Mouse (Mus musculus): ENCODE measurements around the gene Kazald1. TPM values are rescaled to one million over a fixed set of nuclear protein-coding genes. Genes with fewer than 3 reads are reported as not detected.
"Not testable (repeated sequence)": the region's sequence is repeated elsewhere in the genome, so short reads cannot be mapped to it uniquely, and the experiment has no call there.

Gene Kazald1
- total RNA-seq (2021) = 1 to 10 TPM; 4.9 to 7.0 TPM
- long read RNA-seq, experiment 1, transcript Kazald1-201 (5 exons, 1,380 nt) = major isoform, 7 of 12 reads
- long read RNA-seq, experiment 1, partial matches to known transcripts = 2 of 12 reads
- long read RNA-seq, experiment 1, other reads (novel, unspliced or antisense) = 3 of 12 reads
- long read RNA-seq, experiment 2, transcript Kazald1-201 (5 exons, 1,380 nt) = major isoform, 8 of 10 reads
- long read RNA-seq, experiment 2, partial matches to known transcripts = 2 of 10 reads
- long read RNA-seq, experiment 2, other reads (novel, unspliced or antisense) = 0 of 10 reads

- intact Hi-C loops (cut with DNase I) = loop anchor here (2.0 to 5.0 kb wide), 2 partner anchors 14 to 88 kb away; no protein-coding TSS in a partner anchor
- DNase-seq = peak; percentile 96 to 97
These were observed at the start of gene Kazald1 for GRCm38 (mm10) chr19:45074580-45075322. Gene Kazald1, plus strand, starts transcription at chr19:45075241.

- no peak for DNase-seq
- intact Hi-C loops (cut with DNase I) = no loop called here
These were observed 49.0 kb upstream of the Kazald1 start for GRCm38 (mm10) chr19:45025937-45026568.

- intact Hi-C loops (cut with DNase I) = no loop called here
- no peak for DNase-seq
These were observed 47.9 kb upstream of the Kazald1 start for GRCm38 (mm10) chr19:45026958-45027670.

GRCm38 (mm10) chr19:45027848-45028247, 47.2 kb upstream of the Kazald1 start:
- DNase-seq = no peak
- intact Hi-C loops (cut with DNase I) = no loop called here

- DNase-seq = no peak
- intact Hi-C loops (cut with DNase I) = no loop called here
These were observed 46.3 kb upstream of the Kazald1 start for GRCm38 (mm10) chr19:45028746-45029145.

GRCm38 (mm10) chr19:45029571-45029970, 45.5 kb upstream of the Kazald1 start:
- no peak for DNase-seq
- intact Hi-C loops (cut with DNase I) = no loop called here

GRCm38 (mm10) chr19:45030111-45030510, 44.9 kb upstream of the Kazald1 start:
- DNase-seq = peak; percentile 76 to 80
- intact Hi-C loops (cut with DNase I) = no loop called here

GRCm38 (mm10) chr19:45030746-45031693, 44.0 kb upstream of the Kazald1 start:
- DNase-seq = peak; percentile 81 to 88
- intact Hi-C loops (cut with DNase I) = loop anchor here (1.0 kb wide), 2 partner anchors 19 to 42 kb away; partner anchors contain the start of gene Sema4g

- DNase-seq = peak; percentile 75 to 89
- intact Hi-C loops (cut with DNase I) = loop anchor here (1.0 kb wide), 2 partner anchors 19 to 42 kb away; partner anchors contain the start of gene Sema4g
These were observed 43.3 kb upstream of the Kazald1 start for GRCm38 (mm10) chr19:45031780-45032179.

GRCm38 (mm10) chr19:45032570-45033332, 42.3 kb upstream of the Kazald1 start:
- intact Hi-C loops (cut with DNase I) = no loop called here
- no peak for DNase-seq

- peak; percentile 66 to 73 for DNase-seq
- intact Hi-C loops (cut with DNase I) = no loop called here
These were observed 38.2 kb upstream of the Kazald1 start for GRCm38 (mm10) chr19:45036867-45037266.

GRCm38 (mm10) chr19:45038198-45038597, 36.8 kb upstream of the Kazald1 start:
- DNase-seq; intact Hi-C loops (cut with DNase I): not testable (repeated sequence)

- no peak for DNase-seq
- intact Hi-C loops (cut with DNase I) = no loop called here
These were observed 34.8 kb upstream of the Kazald1 start for GRCm38 (mm10) chr19:45040214-45040613.

GRCm38 (mm10) chr19:45044389-45044927, 30.6 kb upstream of the Kazald1 start:
- no peak for DNase-seq
- intact Hi-C loops (cut with DNase I) = no loop called here

- DNase-seq = no peak
- intact Hi-C loops (cut with DNase I) = no loop called here
These were observed 29.8 kb upstream of the Kazald1 start for GRCm38 (mm10) chr19:45045236-45045635.

GRCm38 (mm10) chr19:45045651-45046050, 29.4 kb upstream of the Kazald1 start, which contains the start of gene Pdzd7:
Gene Pdzd7, minus strand, starts transcription at chr19:45045717.
- no peak for DNase-seq
- intact Hi-C loops (cut with DNase I) = no loop called here

GRCm38 (mm10) chr19:45046523-45047321, 28.3 kb upstream of the Kazald1 start:
- peak; percentile 78 to 79 for DNase-seq
- intact Hi-C loops (cut with DNase I) = no loop called here

Data from heart, postnatal 14 days (tissue).